Mouse (Mus musculus): Measurements from ENCODE around the gene Letmd1. TPM values are rescaled to one million over a fixed set of nuclear protein-coding genes. Genes with fewer than 3 reads are reported as not detected.

Gene Letmd1
- 46.0 TPM for polyA plus RNA-seq (2017; shearing (Covaris generic))

DNA sequence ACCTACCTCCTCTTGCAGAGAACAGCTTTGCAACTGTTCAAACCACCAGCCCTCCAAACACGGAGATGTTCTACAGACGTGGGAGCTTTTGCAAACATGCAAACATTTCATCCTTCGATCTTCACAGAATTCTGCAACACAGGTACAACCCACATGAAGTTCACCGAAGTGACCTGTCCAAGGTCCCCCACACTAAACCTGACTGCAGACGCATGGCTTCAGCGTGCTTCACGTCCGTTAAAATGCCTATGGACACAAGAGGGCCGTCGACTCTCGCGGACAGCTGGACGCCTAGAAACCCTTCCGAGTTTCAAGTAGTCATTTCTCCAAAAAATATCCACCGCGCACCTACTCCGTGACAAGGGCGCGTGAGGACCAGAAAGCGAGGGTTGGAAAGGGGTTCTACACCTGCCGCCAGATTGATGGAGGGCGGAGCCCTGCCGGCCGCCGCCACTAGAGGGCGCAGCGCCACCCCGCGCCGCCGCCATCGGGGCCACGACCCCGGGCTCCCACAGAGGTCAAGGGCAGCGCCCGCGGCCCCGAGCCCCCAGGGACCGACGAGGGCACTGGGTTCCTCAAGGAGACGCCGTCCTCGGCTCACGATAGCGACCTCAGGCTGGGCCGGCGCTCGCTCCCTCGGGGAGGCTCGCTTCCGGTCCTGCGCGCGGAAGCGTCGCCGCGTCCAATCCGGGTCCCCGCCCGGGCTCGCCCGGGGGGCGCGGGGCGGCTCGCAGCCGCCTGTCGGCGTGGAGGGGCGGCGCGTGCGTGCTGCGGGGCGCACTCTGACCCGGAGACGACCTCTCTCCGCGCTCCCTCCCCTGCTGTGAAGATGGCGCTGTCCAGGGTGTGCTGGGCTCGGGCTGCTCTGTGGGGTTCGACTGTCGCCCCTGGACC lies at the start of gene Letmd1:
Letmd1 (plus strand) TSS at position 729 of the 894 bp plus-strand sequence.

DNA sequence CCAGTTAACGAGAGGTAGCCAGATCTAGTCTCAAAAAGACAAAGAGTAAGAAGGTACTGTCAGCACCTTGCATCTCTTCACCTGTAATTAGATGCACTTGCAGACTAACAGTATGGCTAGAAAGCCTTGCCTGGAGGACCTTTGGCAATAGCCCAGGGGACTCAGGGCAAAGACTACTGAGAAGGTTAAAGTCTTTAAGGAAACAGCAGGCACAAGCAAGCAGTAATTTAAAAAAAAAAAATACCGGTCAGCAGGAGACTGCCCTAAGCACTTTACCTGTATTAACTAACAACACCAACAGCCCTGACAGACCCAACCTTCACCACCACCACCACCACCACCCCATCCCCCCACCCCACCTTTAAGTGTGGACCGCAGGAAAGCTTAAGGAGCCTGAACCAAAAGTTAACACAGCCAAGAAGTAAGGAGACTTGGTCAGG lies 47.0 kb upstream of the Letmd1 start, which contains the start of gene Gm5475:
Gm5475 (plus strand) TSS at position 390 of the 440 bp plus-strand sequence.

DNA sequence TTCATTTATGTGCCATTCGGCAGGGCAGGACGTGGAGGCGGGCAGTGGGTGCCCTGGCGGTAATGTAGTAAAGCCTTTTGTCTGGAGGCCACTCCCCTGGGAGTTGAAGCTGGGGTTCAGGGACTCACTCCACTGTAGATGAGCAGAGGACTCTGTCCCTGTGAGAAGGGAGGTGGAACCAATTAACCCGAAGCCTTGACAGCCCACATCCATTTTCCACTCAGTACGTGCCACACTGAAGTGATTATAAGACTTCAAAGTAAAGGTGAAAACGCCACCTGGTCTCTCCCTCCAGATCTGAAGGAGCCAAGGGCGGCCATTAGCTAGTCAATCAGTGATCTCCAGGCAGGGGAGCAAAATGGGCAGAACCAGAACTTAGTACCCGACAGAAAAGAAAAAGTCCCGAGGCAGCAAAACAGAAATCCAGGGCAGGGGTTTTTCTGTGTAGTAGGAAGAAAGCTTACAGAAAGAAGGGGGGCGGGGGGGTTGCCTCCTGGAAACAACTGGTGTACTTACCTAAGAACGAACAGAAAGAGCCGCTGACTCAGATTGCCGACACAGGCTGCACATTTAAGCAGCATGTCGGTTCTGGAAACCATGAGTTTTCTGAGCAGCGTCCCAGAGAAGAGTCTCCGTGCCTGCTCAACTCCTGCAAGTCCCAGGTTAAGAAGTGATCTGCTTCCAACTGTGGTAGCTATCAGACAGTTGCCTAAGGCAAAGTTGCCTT lies 44.3 kb upstream of the Letmd1 start, which contains the start of gene Slc11a2:
Slc11a2 (minus strand) TSS at position 677 of the 727 bp plus-strand sequence.

DNA sequence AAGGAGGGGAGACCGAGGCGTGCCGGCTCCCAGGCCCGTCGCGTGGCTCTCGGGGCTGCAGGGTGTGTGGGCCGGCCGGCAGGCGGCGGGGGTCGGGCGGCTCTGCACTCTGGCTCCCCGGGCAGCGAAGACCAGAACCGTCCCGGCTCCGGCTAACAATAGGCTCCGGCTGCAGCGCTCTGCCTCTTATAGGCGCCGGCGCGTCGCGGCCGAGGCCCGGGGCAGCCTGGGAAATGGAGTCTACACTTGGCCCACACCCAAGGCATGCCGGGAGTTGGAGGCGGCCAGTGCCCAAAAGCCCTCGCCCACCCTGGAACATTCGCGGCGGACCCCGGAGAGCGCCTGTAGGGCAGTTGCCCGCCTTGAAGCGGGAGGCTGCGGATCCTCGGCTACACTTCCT lies 26.3 kb downstream of the Letmd1 start, which contains the start of gene Csrnp2:
Csrnp2 (minus strand) TSS at position 387 of the 400 bp plus-strand sequence.

Other genes with a start within 250 kb of the Letmd1 start
- gene Atf1, start 241.2 kb upstream of the Letmd1 start, polyA plus RNA-seq (2017; shearing (Covaris generic)): 83.2 TPM
- not detected for gene Tmprss12, start 188.2 kb upstream of the Letmd1 start, polyA plus RNA-seq (2017; shearing (Covaris generic))
- gene Mettl7a1, start 164.9 kb upstream of the Letmd1 start, polyA plus RNA-seq (2017; shearing (Covaris generic)): 1.8 TPM
- gene Mettl7a3, start 134.1 kb upstream of the Letmd1 start, polyA plus RNA-seq (2017; shearing (Covaris generic)): not detected
- gene Methig1, start 115.9 kb upstream of the Letmd1 start, polyA plus RNA-seq (2017; shearing (Covaris generic)): not detected
- not detected for gene Mettl7a2, start 115.8 kb upstream of the Letmd1 start, polyA plus RNA-seq (2017; shearing (Covaris generic))
- not detected for gene Higd1c, start 104.5 kb upstream of the Letmd1 start, polyA plus RNA-seq (2017; shearing (Covaris generic))
- gene Gm5475, start 46.9 kb upstream of the Letmd1 start, polyA plus RNA-seq (2017; shearing (Covaris generic)): 0.14 TPM
- gene Slc11a2, start 44.0 kb upstream of the Letmd1 start, polyA plus RNA-seq (2017; shearing (Covaris generic)): 34.9 TPM
- gene Csrnp2, start 26.5 kb downstream of the Letmd1 start, polyA plus RNA-seq (2017; shearing (Covaris generic)): 21.0 TPM
- 8.1 TPM for gene Tfcp2, start 83.0 kb downstream of the Letmd1 start, polyA plus RNA-seq (2017; shearing (Covaris generic))
- gene Pou6f1, start 131.0 kb downstream of the Letmd1 start, polyA plus RNA-seq (2017; shearing (Covaris generic)): 105 TPM
- gene Dazap2, start 146.3 kb downstream of the Letmd1 start, polyA plus RNA-seq (2017; shearing (Covaris generic)): 785 TPM
- gene Smagp, start 167.9 kb downstream of the Letmd1 start, polyA plus RNA-seq (2017; shearing (Covaris generic)): 0.90 TPM
- gene Bin2, start 200.5 kb downstream of the Letmd1 start, polyA plus RNA-seq (2017; shearing (Covaris generic)): 544 TPM
- gene Cela1, start 218.9 kb downstream of the Letmd1 start, polyA plus RNA-seq (2017; shearing (Covaris generic)): not detected

All from naive thymus-derived CD4-positive, alpha-beta T cell, adult 5 months (primary cell).